Mouse (Mus musculus) left cerebral cortex, adult 2 months (tissue): ENCODE measurements around the gene Prr27. TPM values are rescaled to one million over a fixed set of nuclear protein-coding genes. Genes with fewer than 3 reads are reported as not detected.
A peak's percentile ranks its signal among the peaks of the same experiment; 100 is the strongest.

ENCODE experiments used
- DNase-seq, 2 experiments: peaks; one replicate each; pipeline ENCODE4 v3.0.0; 2021 to 2022; ENCODE audit warnings: low spot score in 2 of 2, mixed read lengths in 1 of 2; ENCODE audit errors: extremely low spot score in 1 of 2
- H3K27ac ChIP-seq: fragments of 200-600 bp; 2 replicates; pipeline ENCODE4 v1.8.1; 2022
- H3K4me3 ChIP-seq: fragments of 200-600 bp; 2 replicates; pipeline ENCODE4 v1.8.1; 2022
- CTCF ChIP-seq: fragments of 200-600 bp; IDR thresholded peaks from 2 replicates; pipeline ENCODE4 v1.8.1; 2022; ENCODE audit warnings: antibody characterized with exemption, mild to moderate bottlenecking, moderate library complexity
- intact Hi-C: fragments of 180-260 bp; cut with DNase I; formaldehyde crosslinking; loops from one replicate; pipeline ENCODE4 v1.15.1; 2025
- long read RNA-seq, 2 experiments: library from polyadenylated mRNA; stranded (forward); transcript quantifications; one replicate each; pipeline ENCODE4 v2.0.0; 2021; ENCODE audit warnings: borderline mapping rate in 2 of 2
- total RNA-seq, 2 experiments: library from RNA; stranded (reverse); gene quantifications; 2 replicates each; pipeline ENCODE4 v1.2.3; 2021

The Prr27 gene
- total RNA-seq, result not detected
- long read RNA-seq, experiment 1, result 0 reads
- long read RNA-seq, experiment 2, result 0 reads

GRCm38 (mm10) chr5:87825386-87825785 lies at the start of gene Prr27:
Gene Prr27 (plus strand): TSS chr5:87825686.
- TF ChIP-seq CTCF, result no peak
- no peak for DNase-seq
- no peak within 1 kb of the TSS for H3K4me3 ChIP-seq
- intact Hi-C loops, result no loop called here
- H3K27ac ChIP-seq, result no peak within 1 kb of the TSS

- peak; percentile 45 for TF ChIP-seq CTCF
- no peak for DNase-seq
- intact Hi-C loops, result loop anchor here (5.0 to 10.0 kb wide), 2 partner anchors 585 to 612 kb away; no protein-coding TSS in a partner anchor
- Histone ChIP-seq H3K27ac (no peak overlapping the region), H3K4me3 (no peak overlapping the region)
Observed at GRCm38 (mm10) chr5:87782731-87783130, 42.8 kb upstream of the Prr27 start.

- Histone ChIP-seq H3K4me3 (no peak within 1 kb of the TSS), H3K27ac (no peak within 1 kb of the TSS)
- TF ChIP-seq CTCF, result no peak
- intact Hi-C loops, result no loop called here
- no peak for DNase-seq
Observed at GRCm38 (mm10) chr5:87807782-87808181, 17.7 kb upstream of the Prr27 start, which contains the start of gene Csn1s2b. Gene Csn1s2b (plus strand): TSS chr5:87808082.

GRCm38 (mm10) chr5:87809253-87809652 lies 16.2 kb upstream of the Prr27 start:
- Histone ChIP-seq H3K4me3 (no peak overlapping the region), H3K27ac (no peak overlapping the region)
- intact Hi-C loops, result no loop called here
- TF ChIP-seq CTCF, result no peak
- no peak for DNase-seq

GRCm38 (mm10) chr5:87855136-87855716 lies 29.7 kb downstream of the Prr27 start:
- no peak overlapping the region for H3K27ac ChIP-seq
- intact Hi-C loops, result no loop called here
- no peak for TF ChIP-seq CTCF
- no peak overlapping the region for H3K4me3 ChIP-seq
- DNase-seq, result no peak

GRCm38 (mm10) chr5:87870084-87870483 lies 44.6 kb downstream of the Prr27 start:
- no peak for TF ChIP-seq CTCF
- H3K27ac ChIP-seq, result no peak overlapping the region

GRCm38 (mm10) chr5:87871423-87871822 lies 45.9 kb downstream of the Prr27 start:
- intact Hi-C loops, result no loop called here
- DNase-seq, result no peak
- no peak overlapping the region for H3K27ac ChIP-seq
- TF ChIP-seq CTCF, result peak; percentile 40
- H3K4me3 ChIP-seq, result no peak overlapping the region

More at GRCm38 (mm10) chr5:87870084-87870483, 44.6 kb downstream of the Prr27 start:
- no peak overlapping the region for H3K4me3 ChIP-seq
- intact Hi-C loops, result no loop called here
- DNase-seq, result no peak

GRCm38 (mm10) chr5:87884729-87885128 lies 59.2 kb downstream of the Prr27 start, which contains the start of gene Odam:
Gene Odam (plus strand): TSS chr5:87885029.
- Histone ChIP-seq H3K4me3 (no peak within 1 kb of the TSS), H3K27ac (no peak within 1 kb of the TSS)
- DNase-seq, result no peak
- no peak for TF ChIP-seq CTCF
- intact Hi-C loops, result no loop called here

Other genes starting within 250 kb of the Prr27 start
- not detected for gene Sult1e1, start 234.1 kb upstream of the Prr27 start, total RNA-seq
- not detected for gene Csn1s1, start 159.5 kb upstream of the Prr27 start, total RNA-seq
- not detected for gene Csn2, start 126.1 kb upstream of the Prr27 start, total RNA-seq
- gene Csn1s2a, start 51.1 kb upstream of the Prr27 start, total RNA-seq, result not detected
- not detected for gene Csn1s2b, start 17.6 kb upstream of the Prr27 start, total RNA-seq
- gene Odam, start 59.3 kb downstream of the Prr27 start, total RNA-seq, result not detected
- gene Csn3, start 99.9 kb downstream of the Prr27 start, total RNA-seq, result not detected
- not detected for gene 2310003L06Rik, start 143.8 kb downstream of the Prr27 start, total RNA-seq
- not detected for gene Gm28434, start 143.8 kb downstream of the Prr27 start, total RNA-seq
- not detected for gene Cabs1, start 153.8 kb downstream of the Prr27 start, total RNA-seq
- gene Smr3a, start 176.9 kb downstream of the Prr27 start, total RNA-seq, result not detected